12 mouse cellular contexts compared by ENCODE assay signal in genomic region chr3:84771980-84772379, GRCm38 (mm10). TPM values are rescaled to one million over a fixed set of nuclear protein-coding genes. Genes with fewer than 3 reads are reported as not detected.
DNase-seq lines count a peak whose midpoint lies in the region; ATAC-seq and TF ChIP-seq lines count a peak whose summit lies in the region.
"Had no signal": no experiment of that assay in that cellular context is flagged by ENCODE, and none has a peak within 500 bp of the region (broad histone marks: within the 10 kb centered on the region; RNA-seq: fewer than 3 reads in every experiment).

No protein-coding gene starts in this region.

- H3K4me3 ChIP-seq in kidney, embryonic 15.5 days (replicated peaks) = no peak overlapping the region
- no peak overlapping the region for H3K4me3 ChIP-seq in kidney, embryonic 14.5 days (ENCODE audit: low read length)
- peak overlapping the region; percentile 19 for H3K4me3 ChIP-seq in bone marrow macrophage, adult 2 months (ENCODE audit: insufficient read depth, low read length)
- H3K4me3 ChIP-seq in liver, embryonic 11.5 days (ENCODE audit: low read depth, low read length) = no peak overlapping the region
- H3K4me3 ChIP-seq: layer of hippocampus, adult 2 months; limb, embryonic 15.5 days had no signal

- intact Hi-C loops in left cerebral cortex, postnatal 36 days (cut with DNase I) = no loop called here

- H3K36me3 ChIP-seq in kidney, embryonic 15.5 days = no peaks in the 10 kb centered on the region
- no peaks in the 10 kb centered on the region for H3K36me3 ChIP-seq in kidney, embryonic 14.5 days (ENCODE audit: control insufficient read depth, insufficient read depth, low read length)
- no peaks in the 10 kb centered on the region for H3K36me3 ChIP-seq in liver, embryonic 11.5 days (ENCODE audit: control insufficient read depth, insufficient read depth, low read length)
- H3K36me3 ChIP-seq: limb, embryonic 15.5 days had no signal

- no peaks in the 10 kb centered on the region for H3K9me3 ChIP-seq in kidney, embryonic 15.5 days (replicated peaks)
- no peaks in the 10 kb centered on the region for H3K9me3 ChIP-seq in kidney, embryonic 14.5 days (ENCODE audit: control insufficient read depth, low read length)
- H3K9me3 ChIP-seq in liver, embryonic 11.5 days (ENCODE audit: control insufficient read depth, low read length) = no peaks in the 10 kb centered on the region
- H3K9me3 ChIP-seq: limb, embryonic 15.5 days had no signal

- no peak overlapping the region for H3K9ac ChIP-seq in kidney, embryonic 15.5 days
- no peak overlapping the region for H3K9ac ChIP-seq in kidney, embryonic 14.5 days (ENCODE audit: low read depth, low read length)
- H3K9ac ChIP-seq in liver, embryonic 11.5 days (ENCODE audit: low read depth, low read length) = no peak overlapping the region
- H3K9ac ChIP-seq: limb, embryonic 15.5 days had no signal

- peak; percentile 25; the same call in 1 of the 2 replicates for ATAC-seq in kidney, embryonic 15.5 days (replicated peaks; ENCODE audit: low FRiP score)
- ATAC-seq in kidney, embryonic 14.5 days (ENCODE audit: low FRiP score, low TSS enrichment) = no peak
- ATAC-seq in liver, embryonic 11.5 days (replicated peaks; ENCODE audit: low FRiP score) = peak; percentile 100
- ATAC-seq: forebrain, embryonic 16.5 days had no signal

- TF ChIP-seq CTCF in bone marrow macrophage, adult 2 months (IDR thresholded peaks at IDR 0.05; ENCODE audit: low read depth, low read length) = no peak

- WGBS in kidney, embryonic 15.5 days = 35% methylated on average over 2 of the region's 2 CpGs
- 44% methylated on average over 2 of the region's 2 CpGs for WGBS in kidney, embryonic 14.5 days
- WGBS in liver, embryonic 11.5 days = 14% methylated on average over 2 of the region's 2 CpGs

- no peak for TF ChIP-seq POLR2A in bone marrow macrophage, adult 2 months (IDR thresholded peaks at IDR 0.05; ENCODE audit: borderline replicate concordance, low read depth, low read length)

- no peak overlapping the region for H3K4me2 ChIP-seq in kidney, embryonic 15.5 days
- H3K4me2 ChIP-seq in kidney, embryonic 14.5 days (replicated peaks; ENCODE audit: low read depth, low read length) = no peak overlapping the region
- peak overlapping the region; percentile 2; the same call in 1 of the 2 replicates for H3K4me2 ChIP-seq in liver, embryonic 11.5 days
- H3K4me2 ChIP-seq: limb, embryonic 15.5 days had no signal

- no peak overlapping the region for H3K27ac ChIP-seq in kidney, embryonic 15.5 days
- no peak overlapping the region for H3K27ac ChIP-seq in kidney, embryonic 14.5 days (ENCODE audit: low read depth, low read length)
- peak overlapping the region; percentile 79 for H3K27ac ChIP-seq in bone marrow macrophage, adult 2 months (ENCODE audit: insufficient read depth, low read depth, low read length)
- H3K27ac ChIP-seq in liver, embryonic 11.5 days (ENCODE audit: low read depth, low read length) = peak overlapping the region; percentile 46; the same call in 1 of the 2 replicates
- H3K27ac ChIP-seq: layer of hippocampus, adult 2 months; limb, embryonic 15.5 days had no signal

- H3K27me3 ChIP-seq in kidney, embryonic 15.5 days = no peaks in the 10 kb centered on the region
- H3K27me3 ChIP-seq in kidney, embryonic 14.5 days (ENCODE audit: control insufficient read depth, insufficient read depth, low read length) = no peaks in the 10 kb centered on the region
- H3K27me3 ChIP-seq in liver, embryonic 11.5 days (replicated peaks; ENCODE audit: control insufficient read depth, insufficient read depth, low read length) = no peaks in the 10 kb centered on the region
- H3K27me3 ChIP-seq: limb, embryonic 15.5 days had no signal

- H3K4me1 ChIP-seq in kidney, embryonic 15.5 days = peaks cover 9% of the 10 kb centered on the region; the same call in 1 of the 2 replicates
- H3K4me1 ChIP-seq in kidney, embryonic 14.5 days (ENCODE audit: control insufficient read depth, insufficient read depth, low read length) = 0 out of 2 replicates have a peak, but pooled peaks cover 3% of the 10 kb centered on the region
- peaks cover 22% of the 10 kb centered on the region for H3K4me1 ChIP-seq in bone marrow macrophage, adult 2 months (ENCODE audit: control insufficient read depth, insufficient read depth, low read length)
- H3K4me1 ChIP-seq in liver, embryonic 11.5 days (replicated peaks; ENCODE audit: control insufficient read depth, insufficient read depth, low read length) = peaks cover 12% of the 10 kb centered on the region

- peak; percentile 40 for DNase-seq in liver, embryonic 11.5 days (ENCODE audit: low spot score)
- DNase-seq in spleen, postnatal 36 days (ENCODE audit: low spot score in 2 of 2) = peak; percentile 59 to 73
- DNase-seq in left cerebral cortex, postnatal 36 days (ENCODE audit: low spot score in 2 of 2) = no peak
- DNase-seq in layer of hippocampus, adult 9-11 months = no peak
- DNase-seq in gastrocnemius, postnatal 25 days = no peak
- DNase-seq: adrenal gland, postnatal 10 days had no signal

RNA-seq across cellular contexts. Expression of gene Fbxw7, which starts 43.1 kb away (rescaled TPM):
- polyA plus RNA-seq in kidney, embryonic 15.5 days (2015; fragmentation: Nextera tagmentation; extraction: Ambion mirVana) = 9.0 and 9.3 TPM in 2 replicates
- polyA plus RNA-seq in kidney, embryonic 14.5 days (2014; fragmentation: Nextera tagmentation; extraction: Ambion mirVana) = 10.1 and 11.0 TPM in 2 replicates
- 10.2 and 10.6 TPM in 2 replicates for polyA plus RNA-seq in bone marrow macrophage, adult 2 months (2012; ENCODE audit: insufficient read depth, insufficient read length, missing spikeins)
- 5.7 and 7.0 TPM in 2 replicates for polyA plus RNA-seq in liver, embryonic 11.5 days (2014; fragmentation: Nextera tagmentation; extraction: Ambion mirVana)
- 100 to 1,000 TPM; 247 to 264 TPM for total RNA-seq in left cerebral cortex, postnatal 36 days (2021)
- total RNA-seq in gastrocnemius, postnatal 25 days (2021) = 10 to 100 TPM; 15.1 to 20.5 TPM

Comparison
In these comparisons a context has a peak if more than half of its experiments do, and no peak if none do; other contexts are left out.
1. H3K27ac ChIP-seq: peak in bone marrow macrophage, adult 2 months (single experiment) and liver, embryonic 11.5 days (single experiment); none in kidney, embryonic 15.5 days (single experiment) and kidney, embryonic 14.5 days (single experiment).
2. DNase-seq: peak in liver, embryonic 11.5 days (single experiment) and spleen, postnatal 36 days (2 of 2); none in left cerebral cortex, postnatal 36 days (0 of 2), layer of hippocampus, adult 9-11 months (single experiment) and gastrocnemius, postnatal 25 days (single experiment).